Mouse (Mus musculus) ES-Bruce4 (cell line): ENCODE measurements at regions not wholly inside any gene's neighbourhood (a gene's known extent, or its start where the extent isn't known, plus 50 kb on each side); places are given as distances from the start of the nearest gene placed in this dataset.

Experiments used
- EP300 ChIP-seq: IDR thresholded peaks from 2 replicates; pipeline ENCODE4 v1.6.1; 2011; ENCODE audit warnings: low read depth, low read length; ENCODE audit not compliant: insufficient read depth
- POLR2A ChIP-seq: IDR thresholded peaks from one replicate; pipeline ENCODE4 v1.8.1; 2011; ENCODE audit warnings: low read length; ENCODE audit not compliant: insufficient read depth

GRCm38 (mm10) chr14:46604886-46605531 is 155.3 kb upstream of the Cdkn3 start:
- TF ChIP-seq EP300 (no peak), POLR2A (no peak)
